Mouse (Mus musculus): ENCODE results near the gene Oxgr1.

GRCm38 (mm10) chr14:120002673-120003072 lies 39.6 kb downstream of the Oxgr1 start:
- TF ChIP-seq POLR2A (IDR thresholded peaks at IDR 0.05; ENCODE audit: control insufficient read depth, extremely low read depth, insufficient read depth, low read length, poor library complexity), result no peak
- no peak for TF ChIP-seq CTCF (IDR thresholded peaks at IDR 0.05; ENCODE audit: borderline replicate concordance, control insufficient read depth, extremely low read depth, insufficient read depth, low read length, poor library complexity)

Measured in thymus, adult 2 months (tissue).